Mouse (Mus musculus) heart, adult 2 months (tissue): ENCODE data around the gene Msi2.

Experiments
- CTCF ChIP-seq: fragments of 200-600 bp; IDR thresholded peaks from 2 replicates; pipeline ENCODE4 v1.8.1; 2022; ENCODE audit warnings: antibody characterized with exemption, mild to moderate bottlenecking, moderate library complexity
- EP300 ChIP-seq: fragments of 200-500 bp; IDR thresholded peaks from 2 replicates; pipeline ENCODE4 v1.6.1; 2011; ENCODE audit warnings: low read depth, low read length, control low read depth; ENCODE audit not compliant: insufficient read depth
- POLR2A ChIP-seq: fragments of 200-500 bp; IDR thresholded peaks from 2 replicates; pipeline ENCODE4 v1.6.1; 2011; ENCODE audit warnings: mild to moderate bottlenecking, low read depth, low read length, control low read depth; ENCODE audit not compliant: insufficient read depth

DNA sequence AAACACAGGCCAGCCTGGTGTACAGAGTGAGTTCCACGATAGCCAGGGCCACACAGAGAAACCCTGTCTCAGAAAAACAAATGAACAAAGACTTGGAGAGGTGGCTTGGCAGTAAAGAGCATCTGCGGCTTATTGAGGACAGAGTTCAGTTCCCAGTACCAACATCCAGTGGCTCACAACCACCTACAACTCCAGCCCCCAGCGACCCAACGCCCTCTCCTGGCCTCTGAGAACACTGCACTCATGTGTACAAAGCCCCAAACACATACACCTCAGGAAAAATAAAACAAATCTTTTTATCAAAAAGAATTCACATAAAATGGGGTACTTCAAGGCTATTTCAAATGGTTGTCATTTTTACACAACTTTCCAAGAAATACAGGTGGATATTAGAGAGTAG, 78.5 kb downstream of the Msi2 start:
- TF ChIP-seq POLR2A (no peak), CTCF (peak; percentile 50), EP300 (no peak)
